Mouse (Mus musculus) testis, adult 2 months (tissue): ENCODE measurements around the gene Krt81.

Experiments
- CTCF ChIP-seq: fragments of 200-500 bp; IDR thresholded peaks from 2 replicates; pipeline ENCODE4 v1.5.1; 2012; ENCODE audit warnings: low read depth, mild to moderate bottlenecking, inconsistent platforms, low read length, moderate library complexity; ENCODE audit not compliant: control insufficient read depth, insufficient read depth, insufficient replicate concordance
- POLR2A ChIP-seq: fragments of 200-500 bp; IDR thresholded peaks from 2 replicates; pipeline ENCODE4 v1.6.1; 2012; ENCODE audit warnings: low read depth, mild to moderate bottlenecking, inconsistent platforms, low read length, moderate library complexity; ENCODE audit not compliant: control insufficient read depth

DNA sequence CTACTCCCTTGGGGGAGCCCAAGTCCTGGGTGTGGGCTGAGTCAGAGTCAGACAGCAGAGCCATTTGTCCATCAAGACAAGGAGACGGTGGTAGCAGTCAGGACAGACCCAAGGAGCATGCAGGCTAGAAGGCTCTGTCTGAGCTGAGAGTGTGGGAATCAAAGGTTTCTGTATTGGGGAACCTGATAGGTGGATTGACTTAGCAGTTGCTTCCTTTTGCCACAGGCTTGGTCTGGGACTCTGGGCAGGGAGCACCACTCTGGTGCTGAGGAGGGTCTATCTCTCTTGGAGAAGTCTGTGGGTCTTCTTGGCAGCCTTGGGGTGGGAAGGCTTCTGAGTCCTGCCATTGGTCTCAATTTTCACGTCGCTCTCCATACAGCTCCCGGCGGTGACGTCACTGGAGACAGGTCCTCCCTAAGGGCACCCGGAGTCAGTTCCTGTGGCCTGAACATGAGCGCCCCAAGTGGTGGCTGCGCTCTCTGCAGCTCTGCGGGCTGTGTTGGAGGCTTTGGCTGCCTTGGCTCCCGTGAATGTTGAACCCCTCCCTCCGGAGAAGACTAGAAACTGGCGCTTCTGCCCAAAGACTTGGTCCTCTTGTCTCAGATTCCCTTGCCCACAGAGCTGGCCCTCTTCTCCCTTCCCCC, 10.3 kb downstream of the Krt81 start:
- peak; percentile 81; the same call in 1 of the 2 replicates for TF ChIP-seq CTCF
- no peak for TF ChIP-seq POLR2A
